Mouse (Mus musculus): ENCODE data around the gene Sike1. TPM values are rescaled to one million over a fixed set of nuclear protein-coding genes. Genes with fewer than 3 reads are reported as not detected.

The Sike1 gene
- total RNA-seq, 2 experiments from 2014 or later: 73.7 to 74.8 TPM

DNA sequence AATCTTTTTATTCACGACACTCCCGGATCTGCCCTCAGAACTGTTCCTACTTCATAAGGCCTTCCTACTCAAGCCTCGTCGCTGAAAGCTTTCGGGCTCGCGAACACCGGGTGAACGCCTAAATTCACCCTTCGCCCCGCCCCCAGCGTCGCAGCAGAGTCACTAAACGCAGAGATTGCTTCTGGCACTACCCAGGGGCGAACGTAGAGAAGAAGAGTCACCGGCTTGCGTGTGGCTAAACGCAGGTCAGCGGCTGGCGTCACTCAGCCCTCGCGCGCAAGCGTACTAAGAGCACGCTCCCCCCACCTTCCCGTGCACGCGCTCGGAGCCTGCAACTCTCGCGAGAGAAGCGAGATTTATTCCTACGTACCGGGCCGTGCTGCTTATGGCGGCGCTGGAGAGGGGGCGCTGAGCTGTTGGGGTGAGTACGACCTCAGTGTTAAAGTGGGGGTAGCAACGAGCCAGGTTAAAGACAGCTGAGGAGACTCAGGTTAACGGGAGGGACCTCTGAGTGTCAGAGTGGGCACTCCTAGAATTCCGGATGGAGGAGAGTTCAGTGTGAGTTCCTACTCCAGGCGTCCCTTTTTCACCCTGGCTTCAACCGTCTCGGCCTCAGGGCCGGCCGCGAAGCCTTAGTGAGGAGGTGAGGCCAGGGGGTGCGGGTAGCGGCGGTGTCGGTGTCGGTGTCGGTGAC lies 24.9 kb downstream of the Sike1 start, which contains the start of gene Csde1:
Csde1 (plus strand) TSS at position 178 of the 694 bp plus-strand sequence.
- DNase-seq (ENCODE audit: low spot score in 2 of 2): peak; percentile 99
- intact Hi-C loops (cut with DNase I): no loop called here

DNA sequence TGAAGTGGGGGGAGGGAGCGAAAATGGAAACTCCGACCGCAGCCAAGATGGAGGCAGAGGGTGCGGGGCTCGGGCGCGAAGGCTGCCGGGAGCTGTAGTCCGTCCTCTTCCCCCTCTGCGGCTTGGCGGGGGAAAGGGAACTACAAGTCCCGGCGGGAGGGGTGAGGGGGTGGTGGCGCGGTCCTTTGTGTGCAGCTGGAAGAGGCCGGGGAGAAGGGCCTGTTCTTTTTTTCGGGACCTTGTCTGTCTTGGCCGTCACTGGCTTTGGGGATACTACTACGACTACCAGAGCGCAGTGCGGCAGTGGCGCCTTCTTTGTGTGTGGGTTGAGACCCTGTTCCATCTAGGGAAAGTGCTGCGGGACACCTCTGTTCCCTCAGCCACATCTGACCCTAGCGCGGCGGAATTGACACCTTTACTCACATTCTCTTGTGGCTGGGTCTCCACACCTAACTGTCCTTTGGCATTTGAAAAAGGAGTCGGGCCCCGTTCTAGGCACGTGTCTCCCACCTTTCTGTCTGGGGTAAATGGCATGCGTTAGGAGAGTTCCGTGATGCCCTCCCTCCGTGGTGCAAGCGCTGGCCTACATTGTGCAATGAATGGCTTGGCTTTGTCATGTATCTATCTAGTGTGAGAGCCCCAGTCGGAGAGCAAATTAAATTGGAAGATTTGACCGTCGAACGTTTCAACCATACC lies 25.6 kb downstream of the Sike1 start:
- DNase-seq (ENCODE audit: low spot score in 2 of 2): peak; percentile 89 to 92
- intact Hi-C loops (cut with DNase I): no loop called here

DNA sequence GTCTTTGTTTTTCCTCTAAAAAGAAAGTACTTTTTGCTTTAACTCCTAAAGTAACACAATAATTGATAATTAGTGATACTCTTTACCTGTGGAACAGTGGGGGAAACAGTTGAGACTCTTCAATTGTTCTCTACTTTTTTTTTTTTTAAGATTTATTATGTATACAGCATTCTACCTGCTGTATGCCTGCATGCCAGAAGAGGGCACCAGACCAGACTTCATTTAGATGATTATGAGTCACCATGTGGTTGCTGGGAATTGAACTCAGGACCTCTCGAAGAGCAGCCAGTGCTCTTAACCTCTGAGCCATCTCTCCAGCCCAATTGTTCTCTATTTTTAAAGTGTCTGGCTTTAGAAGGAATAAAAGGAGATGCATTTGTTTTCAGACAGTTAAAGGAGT lies 30.7 kb downstream of the Sike1 start:
- DNase-seq (ENCODE audit: low spot score in 2 of 2): no peak
- intact Hi-C loops (cut with DNase I): no loop called here

DNA sequence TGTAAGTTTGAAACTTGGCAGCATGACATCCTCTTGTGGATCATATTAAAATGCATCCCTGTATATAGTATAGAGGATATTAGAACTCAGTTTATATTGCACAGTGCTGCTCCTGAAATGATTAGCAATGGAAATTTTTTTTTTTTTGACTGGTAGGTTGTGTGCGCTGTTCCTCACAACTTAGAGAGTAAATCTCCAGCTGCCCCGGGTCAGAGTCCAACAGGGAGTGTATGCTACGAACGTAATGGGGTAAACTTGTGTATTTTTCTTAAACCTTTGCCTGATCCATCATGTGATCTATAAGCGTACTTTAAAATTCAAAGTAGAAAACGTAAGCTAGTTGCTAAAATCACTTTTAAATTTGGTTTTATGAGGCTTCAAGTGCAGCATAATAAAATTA lies 44.8 kb downstream of the Sike1 start:
- intact Hi-C loops (cut with DNase I): no loop called here
- DNase-seq (ENCODE audit: low spot score in 2 of 2): no peak

DNA sequence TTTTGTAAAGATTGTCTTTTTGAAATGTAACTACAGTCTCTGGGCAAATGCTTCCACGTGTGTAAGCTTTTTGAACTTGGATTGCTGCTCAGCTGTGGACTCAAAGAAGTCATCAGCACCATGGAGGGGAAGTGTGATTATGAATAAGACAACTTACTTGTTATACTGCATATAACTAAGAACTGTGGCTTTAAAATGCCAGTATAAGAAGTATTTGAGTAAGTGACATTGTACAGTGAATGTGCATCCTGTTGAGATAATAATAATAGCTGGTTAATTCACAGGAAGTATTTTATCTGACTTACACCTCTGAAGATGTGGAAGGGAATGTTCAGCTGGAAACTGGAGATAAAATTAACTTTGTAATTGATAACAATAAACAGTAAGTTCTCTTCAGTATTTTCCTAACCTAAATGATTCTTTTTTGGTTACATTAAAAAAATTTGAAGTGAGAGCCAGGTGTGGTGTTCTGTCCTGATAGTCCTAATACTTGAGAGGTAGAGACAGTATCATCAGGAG lies 45.4 kb downstream of the Sike1 start:
- intact Hi-C loops (cut with DNase I): no loop called here
- DNase-seq (ENCODE audit: low spot score in 2 of 2): no peak

DNA sequence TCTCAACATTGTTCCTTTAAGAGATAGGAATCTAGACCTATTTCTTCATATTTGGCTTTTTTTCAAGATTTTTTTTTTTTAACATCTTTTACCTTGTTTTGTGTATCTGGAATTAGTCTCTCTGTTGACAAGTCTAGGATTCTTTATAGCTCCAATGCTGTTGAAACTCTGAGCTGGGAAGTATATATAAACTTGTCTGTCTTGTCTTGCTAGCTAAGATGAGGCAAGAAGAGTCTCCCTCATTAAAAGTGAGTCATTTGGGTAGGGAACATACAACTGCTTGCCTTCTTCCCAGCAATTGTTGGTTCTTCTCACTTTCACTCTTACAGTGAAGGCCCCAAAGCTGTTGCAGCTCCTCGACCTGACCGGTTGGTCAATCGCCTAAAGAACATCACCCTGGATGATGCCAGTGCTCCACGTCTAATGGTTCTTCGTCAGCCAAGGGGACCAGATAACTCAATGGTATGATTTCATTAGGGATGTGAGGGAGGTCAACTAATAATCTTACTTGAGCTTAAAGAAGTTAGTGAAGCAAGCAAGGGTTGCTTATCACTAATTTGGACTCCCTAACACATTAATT lies 60.6 kb downstream of the Sike1 start:
- no peak for DNase-seq (ENCODE audit: low spot score in 2 of 2)
- intact Hi-C loops (cut with DNase I): loop anchor here (10.0 kb wide), 1 partner anchor 319 kb away; no protein-coding TSS in a partner anchor

DNA sequence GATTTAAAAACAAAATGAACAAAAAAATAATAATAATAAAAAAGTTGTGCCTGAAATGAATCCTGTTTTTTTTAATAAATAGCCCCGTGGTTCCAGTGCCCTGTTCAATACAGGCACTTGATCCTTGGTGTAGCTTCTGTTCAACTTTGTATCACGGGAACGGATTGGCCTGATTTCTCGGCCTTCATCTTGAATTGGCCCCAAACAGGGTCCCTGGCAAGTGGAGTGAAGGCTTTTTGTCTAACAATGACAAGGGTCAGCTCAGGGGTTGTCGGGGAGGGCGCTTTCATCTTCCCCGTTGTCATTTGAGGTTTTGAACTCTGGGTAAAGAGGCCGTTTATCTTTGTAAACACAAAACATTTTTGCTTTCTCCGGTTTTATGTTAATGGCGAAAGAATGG lies 62.2 kb downstream of the Sike1 start:
- intact Hi-C loops (cut with DNase I): loop anchor here (2.0 to 10.0 kb wide), 2 partner anchors 113 to 317 kb away; partner anchors contain the start of gene Bcas2
- DNase-seq (ENCODE audit: low spot score in 2 of 2): no peak

Other genes with a start within 250 kb of the Sike1 start
- gene Tshb, start 213.0 kb upstream of the Sike1 start, total RNA-seq (2021): not detected
- gene Sycp1, start 59.6 kb upstream of the Sike1 start, total RNA-seq (2021): not detected
- gene Nr1h5, start 31.6 kb upstream of the Sike1 start, total RNA-seq (2021): not detected
- gene Csde1, start 24.7 kb downstream of the Sike1 start, total RNA-seq (2021): 100 to 1,000 TPM; 235 to 238 TPM
- gene Nras, start 62.6 kb downstream of the Sike1 start, total RNA-seq (2021): 10 to 100 TPM; 83.6 to 83.8 TPM
- gene Ampd1, start 78.3 kb downstream of the Sike1 start, total RNA-seq (2021): not detected
- gene Dennd2c, start 106.9 kb downstream of the Sike1 start, total RNA-seq (2021): under 1 TPM; 0.48 to 0.62 TPM
- gene Bcas2, start 175.9 kb downstream of the Sike1 start, total RNA-seq (2021): 10 to 100 TPM; 59.4 to 69.3 TPM

Measured in left cerebral cortex, postnatal 25 days (tissue).